Mouse (Mus musculus) heart, embryonic 11.5 days (tissue): ENCODE measurements around the gene Ngb. TPM values are rescaled to one million over a fixed set of nuclear protein-coding genes. Genes with fewer than 3 reads are reported as not detected.

Experiments used
- ATAC-seq: fragments of 200-750 bp; cut with Nextera tagmentation; replicated peaks from 2 replicates; pipeline ENCODE4 v1.8.0; 2017; ENCODE audit warnings: moderate library complexity; ENCODE audit not compliant: insufficient number of reproducible peaks, low FRiP score, low TSS enrichment
- H3K27ac ChIP-seq: fragments of 300-500 bp; sonication (generic); 2 replicates; pipeline ENCODE4 v1.5.1; 2014; ENCODE audit warnings: mild to moderate bottlenecking, low read depth, low read length
- H3K27me3 ChIP-seq: fragments of 300-500 bp; sonication (generic); 2 replicates; pipeline ENCODE4 v1.6.1; 2014; ENCODE audit warnings: mild to moderate bottlenecking, low read length, mixed read lengths; ENCODE audit not compliant: control insufficient read depth, insufficient read depth
- H3K36me3 ChIP-seq: fragments of 300-500 bp; sonication (generic); 2 replicates; pipeline ENCODE4 v1.6.1; 2014; ENCODE audit warnings: mild to moderate bottlenecking, low read length, moderate library complexity, mixed read lengths; ENCODE audit not compliant: control insufficient read depth, insufficient read depth
- H3K4me1 ChIP-seq: fragments of 300-500 bp; sonication (generic); 2 replicates; pipeline ENCODE4 v1.6.1; 2014; ENCODE audit warnings: low read length; ENCODE audit not compliant: control insufficient read depth, insufficient read depth
- H3K4me2 ChIP-seq: fragments of 300-500 bp; sonication (generic); 2 replicates; pipeline ENCODE4 v1.6.1; 2014; ENCODE audit warnings: mild to moderate bottlenecking, moderate library complexity
- H3K4me3 ChIP-seq: fragments of 300-500 bp; sonication (generic); 2 replicates; pipeline ENCODE4 v1.5.1; 2014; ENCODE audit warnings: low read depth, low read length
- H3K9ac ChIP-seq: fragments of 300-500 bp; sonication (generic); 2 replicates; pipeline ENCODE4 v1.6.1; 2014; ENCODE audit warnings: mild to moderate bottlenecking, low read depth, low read length, moderate library complexity
- H3K9me3 ChIP-seq: fragments of 300-500 bp; sonication (generic); replicated peaks from 2 replicates; pipeline ENCODE4 v1.6.1; 2016; ENCODE audit warnings: low read length; ENCODE audit not compliant: control insufficient read depth
- WGBS: fragments of 180-500 bp; shearing (Covaris S2); extraction: QIAGEN DNeasy Blood & Tissue Kit; methylation state at CpG from one replicate; pipeline ENCODE4 v1.1.7; 2014; ENCODE audit not compliant: insufficient replicate concordance; 5-methylcytosine and 5-hydroxymethylcytosine counted together
- polyA plus RNA-seq: library from polyadenylated mRNA; unstranded; fragments of >200 nt; fragmentation: Nextera tagmentation; extraction: Ambion mirVana; gene quantifications from 2 replicates; pipeline ENCODE4 v1.2.1, GENCODE M21; 2014

The Ngb gene
- polyA plus RNA-seq, 1 experiment from 2014 or later = 0.16 TPM

GRCm38 (mm10) chr12:87052661-87053321, 49.5 kb downstream of the Ngb start:
- H3K27me3 ChIP-seq = peaks cover 31% of the 10 kb centered on the region
- no peaks in the 10 kb centered on the region for H3K9me3 ChIP-seq
- no peaks in the 10 kb centered on the region for H3K36me3 ChIP-seq
- ATAC-seq = no peak
- H3K4me3 ChIP-seq = no peak overlapping the region
- H3K9ac ChIP-seq = no peak overlapping the region
- no peak overlapping the region for H3K4me2 ChIP-seq
- WGBS = 22% methylated on average over 12 of the region's 16 CpGs
- H3K27ac ChIP-seq = no peak overlapping the region
- H3K4me1 ChIP-seq = no peaks in the 10 kb centered on the region

DNA sequence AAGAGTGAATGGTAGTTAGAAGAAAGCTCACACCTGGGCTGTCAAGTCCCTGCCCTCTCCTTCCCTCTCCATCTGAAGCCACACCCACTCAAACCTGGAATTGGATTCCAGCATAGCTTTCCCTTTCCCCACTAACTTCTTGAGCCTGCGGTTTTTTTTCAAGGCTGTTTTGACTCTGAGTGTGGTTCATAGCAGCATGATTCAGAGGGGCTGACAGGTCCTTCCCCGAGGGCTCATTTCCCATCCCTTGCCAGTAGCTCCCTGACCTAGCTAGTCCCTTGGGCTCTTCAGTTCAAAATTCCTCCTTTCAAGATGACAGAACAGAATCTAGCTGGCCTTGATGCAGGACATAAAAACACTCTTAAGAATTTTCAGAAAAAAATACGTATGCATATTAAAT, 54.8 kb downstream of the Ngb start:
- no peak overlapping the region for H3K4me2 ChIP-seq
- no peak overlapping the region for H3K9ac ChIP-seq
- no peaks in the 10 kb centered on the region for H3K4me1 ChIP-seq
- H3K9me3 ChIP-seq = no peaks in the 10 kb centered on the region
- H3K27me3 ChIP-seq = no peaks in the 10 kb centered on the region; the same call in 1 of the 2 replicates
- H3K27ac ChIP-seq = no peak overlapping the region
- 49% methylated on average over 3 of the region's 3 CpGs for WGBS
- ATAC-seq = no peak
- H3K36me3 ChIP-seq = no peaks in the 10 kb centered on the region
- no peak overlapping the region for H3K4me3 ChIP-seq

Other genes with a start within 250 kb of the Ngb start
- 18.9 and 26.9 TPM in 2 replicates for gene Irf2bpl, start 217.7 kb downstream of the Ngb start, polyA plus RNA-seq
- 26.7 and 31.0 TPM in 2 replicates for gene Cipc, start 155.5 kb downstream of the Ngb start, polyA plus RNA-seq
- gene Zdhhc22, start 112.1 kb downstream of the Ngb start, polyA plus RNA-seq = 0.20 TPM in 1 of 2 replicates, not detected in the other
- gene Tmem63c, start 81.2 kb downstream of the Ngb start, polyA plus RNA-seq = not detected in 2 replicates
- 49.0 and 52.7 TPM in 2 replicates for gene Gstz1, start 44.6 kb upstream of the Ngb start, polyA plus RNA-seq
- gene Pomt2, start 45.4 kb upstream of the Ngb start, polyA plus RNA-seq = 14.5 and 15.2 TPM in 2 replicates
- gene Samd15, start 97.2 kb upstream of the Ngb start, polyA plus RNA-seq = 2.0 and 3.2 TPM in 2 replicates
- 2.1 and 3.0 TPM in 2 replicates for gene Tmed8, start 97.9 kb upstream of the Ngb start, polyA plus RNA-seq
- gene Noxred1, start 136.2 kb upstream of the Ngb start, polyA plus RNA-seq = 1.00 and 1.2 TPM in 2 replicates
- 34.8 and 36.9 TPM in 2 replicates for gene Vipas39, start 163.7 kb upstream of the Ngb start, polyA plus RNA-seq
- gene Ahsa1, start 163.9 kb upstream of the Ngb start, polyA plus RNA-seq = 196 and 214 TPM in 2 replicates
- 0.44 and 0.83 TPM in 2 replicates for gene Ism2, start 197.2 kb upstream of the Ngb start, polyA plus RNA-seq